Mouse (Mus musculus) spleen, postnatal 10 days (tissue): Measurements from ENCODE around the gene Tm9sf4.

ENCODE experiments used
- DNase-seq, 2 experiments: peaks; one replicate each; pipeline ENCODE4 v3.0.0; 2021 to 2022; ENCODE audit warnings: low spot score in 2 of 2

Gene Tm9sf4

DNA sequence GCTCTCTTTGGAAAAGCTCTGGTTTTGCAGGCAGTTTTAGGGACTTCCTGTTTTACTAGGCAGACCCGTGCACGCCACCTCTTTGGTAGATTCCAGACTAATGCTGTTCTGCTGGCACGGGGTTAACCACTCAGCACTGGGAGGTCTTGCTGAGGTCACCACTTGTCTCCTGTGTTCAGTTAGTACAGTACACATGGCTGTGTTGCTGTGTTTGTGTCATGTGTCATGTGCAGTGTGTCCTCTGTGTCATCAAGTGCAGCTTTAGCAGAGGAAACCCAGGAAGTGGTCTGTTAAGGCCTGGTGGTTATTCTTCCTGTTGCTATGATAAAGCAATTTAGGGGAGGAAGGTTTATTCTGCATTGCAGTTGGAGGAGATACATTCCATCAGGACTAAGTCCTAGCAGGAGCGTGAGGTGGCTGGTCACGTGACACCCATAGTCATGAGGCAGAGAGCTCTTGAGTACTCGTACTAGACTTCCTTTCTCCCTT lies 53.7 kb downstream of the Tm9sf4 start:
- peak in 1 of 2 experiments; percentile 34 for DNase-seq

DNA sequence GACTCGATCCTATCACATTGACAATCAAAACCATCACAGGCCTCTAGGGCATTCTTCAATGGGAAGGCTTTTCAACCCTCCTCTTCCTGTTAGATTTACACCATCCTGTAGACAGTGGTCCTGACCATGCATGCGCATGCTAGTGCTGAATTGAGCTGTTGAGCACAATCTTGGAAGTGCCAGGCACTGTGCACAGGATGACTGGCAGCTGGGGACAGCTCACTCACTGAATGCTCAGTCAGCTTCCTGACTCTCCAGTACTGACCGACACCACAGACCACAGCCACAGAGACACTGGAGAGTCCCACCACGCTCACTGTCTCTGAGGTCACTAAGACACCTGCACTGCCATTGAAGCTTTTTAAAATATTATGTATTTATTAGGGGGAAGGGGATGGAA lies 54.3 kb downstream of the Tm9sf4 start:
- DNase-seq = no peak

DNA sequence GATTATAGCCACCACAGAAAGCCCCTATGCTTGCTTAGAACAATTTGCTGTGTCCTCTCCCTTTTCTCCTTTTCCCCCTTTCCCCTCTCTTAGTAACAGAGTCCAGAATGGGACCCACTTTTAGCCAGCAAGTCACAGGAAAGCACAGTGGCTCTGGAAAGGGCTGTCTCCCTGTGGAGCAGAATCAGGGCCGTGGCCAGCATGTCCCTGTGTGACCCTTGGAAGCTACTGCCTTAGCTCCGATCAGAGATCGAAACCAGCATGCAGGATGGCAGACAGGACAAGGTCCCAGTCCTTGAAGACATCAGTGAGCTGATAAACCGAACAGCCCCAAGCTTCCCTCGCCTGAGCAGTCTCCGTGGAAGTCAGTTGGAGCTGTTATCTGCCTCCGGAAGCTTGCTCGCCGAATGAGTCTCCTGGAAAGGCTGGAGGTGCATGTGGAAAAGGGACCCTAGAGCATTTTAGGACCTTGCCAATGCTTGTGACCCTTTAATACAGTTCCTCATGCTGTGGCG lies 56.8 kb downstream of the Tm9sf4 start:
- DNase-seq = no peak

DNA sequence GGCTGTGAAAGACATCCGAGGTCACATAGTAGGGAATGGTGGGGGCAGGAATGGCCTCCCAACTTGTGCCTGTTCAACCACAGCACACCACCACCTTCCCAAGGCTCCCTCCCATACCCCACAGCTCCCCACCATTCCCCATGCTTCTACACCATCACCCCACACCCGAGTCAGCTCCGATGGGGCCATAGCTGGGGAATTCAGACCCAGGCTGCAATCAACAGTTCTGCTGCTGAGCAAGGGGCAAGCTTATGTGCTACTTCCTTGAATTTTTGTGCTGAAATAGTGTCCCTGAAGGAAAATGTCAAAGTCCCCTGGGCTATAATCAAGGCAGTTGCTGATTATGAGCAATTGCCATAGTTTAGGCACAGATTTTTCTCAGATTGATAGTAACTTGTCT lies 57.4 kb downstream of the Tm9sf4 start:
- no peak for DNase-seq

DNA sequence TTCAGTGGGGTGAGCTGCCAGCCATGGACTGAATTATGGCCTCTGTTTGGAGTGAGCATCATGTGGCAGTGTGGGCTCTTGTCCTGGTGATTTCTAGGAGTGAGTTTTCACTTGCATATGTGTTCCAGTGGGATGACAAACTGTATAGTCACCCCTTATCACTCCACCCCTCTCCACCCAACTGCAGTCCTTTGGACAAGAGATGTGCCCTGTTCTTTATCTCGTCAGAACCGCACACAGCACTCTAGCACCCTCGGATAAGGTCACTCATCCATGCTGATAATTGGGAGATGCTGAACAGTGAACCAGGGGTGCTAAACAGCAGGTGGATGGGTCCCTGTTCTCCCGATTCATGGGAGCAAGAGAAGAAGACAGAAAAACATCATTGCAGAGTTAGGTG lies 60.5 kb downstream of the Tm9sf4 start:
- no peak for DNase-seq

DNA sequence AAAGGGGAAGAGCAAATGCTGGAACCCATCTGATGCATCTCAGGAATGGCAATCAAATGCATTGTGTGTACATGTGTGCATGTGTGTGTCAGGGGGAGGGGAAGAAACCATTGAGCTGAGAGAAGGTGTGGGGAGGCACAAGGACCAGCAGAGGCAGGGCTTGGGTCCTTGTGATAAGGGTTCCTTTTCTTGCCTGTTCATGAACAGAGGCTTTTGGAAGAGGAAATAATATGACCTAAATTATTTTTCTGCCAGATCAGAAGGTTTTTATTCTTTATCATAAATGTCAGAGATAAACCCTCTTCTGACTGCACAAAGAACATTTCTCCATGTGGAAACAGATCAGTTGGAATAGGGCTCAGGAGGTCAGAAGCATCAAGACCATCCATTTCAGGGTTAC lies 61.0 kb downstream of the Tm9sf4 start:
- no peak for DNase-seq

DNA sequence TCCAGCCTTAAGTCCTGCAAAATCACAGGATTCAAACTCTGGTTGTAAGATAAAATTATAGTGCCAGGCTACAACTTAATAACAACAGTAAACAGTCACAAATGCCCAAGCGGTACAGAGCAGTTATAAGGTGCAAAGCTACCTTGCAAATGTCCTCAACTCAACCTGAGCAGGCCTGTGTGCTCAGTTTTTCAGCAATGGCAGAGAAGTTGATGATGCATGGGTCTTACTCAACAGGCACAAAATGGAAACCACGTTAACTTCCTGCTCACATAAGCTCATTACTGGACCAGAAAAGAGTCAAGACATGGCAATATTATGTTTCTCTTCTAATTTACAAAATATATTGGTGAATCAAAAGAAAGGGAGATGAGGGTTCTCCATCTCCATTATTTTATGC lies 61.5 kb downstream of the Tm9sf4 start:
- DNase-seq = no peak

DNA sequence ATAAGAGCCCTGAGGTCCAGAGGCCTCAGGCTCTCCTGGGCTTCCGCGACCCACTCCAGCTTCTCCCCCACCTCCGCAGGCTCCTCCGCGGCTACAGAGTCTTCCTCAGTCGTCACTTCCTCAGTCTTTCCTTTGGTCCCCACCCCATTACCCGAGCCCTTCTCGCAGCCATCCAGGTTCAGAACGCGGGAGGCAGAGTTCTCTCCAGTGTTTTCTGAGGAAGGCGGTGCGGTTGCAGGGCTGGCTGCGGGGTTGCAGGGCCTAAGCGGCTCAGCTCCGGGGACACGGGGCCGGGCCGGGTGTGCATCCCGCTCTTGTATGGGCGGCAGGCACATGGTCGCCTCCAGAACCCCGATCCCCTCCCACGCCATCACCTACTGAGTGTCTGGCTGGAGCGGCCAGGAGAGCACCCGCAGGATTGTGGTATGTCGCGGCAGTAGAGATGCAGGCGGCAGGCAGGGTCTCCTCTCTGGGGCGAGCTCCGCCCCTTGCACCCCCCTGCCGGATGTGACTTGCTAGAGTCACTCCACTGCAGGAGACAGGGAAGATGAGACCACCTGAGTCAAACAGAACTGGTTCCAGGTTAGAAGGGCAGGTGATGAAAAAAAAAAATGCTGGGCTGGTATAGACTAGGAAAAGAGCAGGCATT lies 64.0 kb downstream of the Tm9sf4 start, which contains the start of gene Tspyl3:
Tspyl3 (minus strand) TSS at position 496 of the 649 bp plus-strand sequence.
- DNase-seq = peak; percentile 56 to 59

DNA sequence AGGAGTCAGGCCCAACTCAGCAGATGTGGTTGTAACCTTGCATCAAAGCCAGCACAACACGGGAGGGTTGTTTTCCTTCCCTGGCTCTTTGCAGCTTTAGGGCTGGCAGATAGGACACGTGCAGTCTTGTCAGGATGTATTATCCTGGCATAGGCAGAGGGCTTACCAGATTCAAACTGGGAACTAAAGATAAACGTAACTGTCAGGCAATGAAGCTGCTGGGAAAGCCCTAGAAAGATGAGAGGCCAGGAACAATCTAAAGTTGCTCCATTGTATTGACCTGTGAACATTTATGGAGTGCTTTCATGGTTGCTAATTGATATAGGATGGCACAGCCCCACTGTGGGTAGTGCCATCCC lies 64.5 kb downstream of the Tm9sf4 start:
- no peak for DNase-seq

DNA sequence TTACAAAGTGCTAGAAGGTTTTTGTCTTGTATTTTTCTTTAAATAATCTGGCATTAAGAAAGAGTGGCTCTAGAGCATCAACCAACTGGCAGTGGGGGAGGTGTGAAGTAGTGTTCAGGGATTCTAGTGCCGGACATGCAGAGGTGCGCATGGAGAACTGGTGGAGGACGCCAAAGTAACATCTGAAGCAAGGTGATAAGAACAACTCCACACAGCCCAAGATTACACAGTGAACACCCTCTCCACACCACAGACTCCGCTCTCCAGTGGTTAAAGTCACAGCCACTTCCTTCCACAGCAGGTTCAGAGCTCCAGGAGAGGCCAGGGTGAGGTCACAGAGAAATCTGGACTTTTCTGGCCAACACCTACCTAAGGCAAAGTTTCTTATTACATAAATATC lies 66.9 kb downstream of the Tm9sf4 start:
- peak in 1 of 2 experiments; percentile 29 for DNase-seq

DNA sequence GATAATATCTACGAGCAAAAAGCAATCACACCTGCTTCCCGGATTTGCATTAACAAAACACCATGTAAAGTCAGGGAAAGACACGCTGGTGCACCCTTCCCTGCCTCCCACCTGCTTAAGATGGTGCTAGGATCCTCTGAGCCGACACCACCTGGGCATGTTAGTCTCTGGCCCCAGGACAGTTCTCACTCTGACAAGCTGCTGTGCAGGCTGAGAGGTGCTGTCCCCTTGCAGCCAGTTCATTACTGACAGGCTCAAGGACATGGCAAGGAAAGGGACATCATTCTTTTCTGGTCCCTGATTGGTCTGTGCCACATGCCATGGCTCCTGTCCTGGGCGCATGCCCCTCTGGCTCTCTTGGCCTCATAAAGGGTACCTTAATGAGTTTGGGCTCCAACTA lies 67.4 kb downstream of the Tm9sf4 start:
- DNase-seq = no peak

DNA sequence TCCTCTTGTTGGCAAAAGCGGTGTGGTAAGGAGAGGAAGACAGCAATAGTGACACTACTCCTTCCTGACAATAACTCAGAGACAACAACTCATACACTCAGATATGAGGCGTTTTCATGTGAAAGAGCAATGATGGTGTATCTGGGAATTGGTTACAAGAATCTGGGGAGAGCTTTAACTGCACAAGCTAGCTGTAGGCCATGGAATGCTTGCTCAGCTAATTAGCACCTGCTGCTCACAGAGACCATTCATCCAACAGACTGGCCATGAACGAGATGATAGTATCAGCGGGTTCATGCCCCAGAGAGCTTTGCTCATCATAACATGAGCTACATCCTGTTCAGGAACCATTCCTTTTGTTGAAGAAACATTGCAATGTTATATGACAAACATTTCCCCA lies 76.1 kb downstream of the Tm9sf4 start:
- DNase-seq = no peak

DNA sequence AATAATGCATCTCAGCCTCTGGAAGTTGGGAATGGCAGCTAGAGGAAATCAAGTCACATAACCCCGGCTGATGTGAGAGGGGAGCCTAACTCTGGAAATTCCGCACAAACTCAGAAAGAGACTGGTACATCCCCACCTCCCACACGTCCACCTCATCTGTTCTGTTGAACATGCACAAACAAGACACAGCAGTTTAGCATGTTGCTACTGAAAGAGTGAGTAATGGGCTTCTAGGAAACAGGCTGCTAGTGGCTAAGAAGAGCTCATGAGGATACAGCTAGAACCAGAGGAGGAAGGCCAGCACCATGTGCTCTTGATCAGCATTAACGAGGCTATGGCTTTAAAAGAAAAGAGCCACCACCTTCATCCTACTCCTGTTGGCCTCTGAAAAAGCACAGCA lies 76.8 kb downstream of the Tm9sf4 start:
- no peak for DNase-seq

DNA sequence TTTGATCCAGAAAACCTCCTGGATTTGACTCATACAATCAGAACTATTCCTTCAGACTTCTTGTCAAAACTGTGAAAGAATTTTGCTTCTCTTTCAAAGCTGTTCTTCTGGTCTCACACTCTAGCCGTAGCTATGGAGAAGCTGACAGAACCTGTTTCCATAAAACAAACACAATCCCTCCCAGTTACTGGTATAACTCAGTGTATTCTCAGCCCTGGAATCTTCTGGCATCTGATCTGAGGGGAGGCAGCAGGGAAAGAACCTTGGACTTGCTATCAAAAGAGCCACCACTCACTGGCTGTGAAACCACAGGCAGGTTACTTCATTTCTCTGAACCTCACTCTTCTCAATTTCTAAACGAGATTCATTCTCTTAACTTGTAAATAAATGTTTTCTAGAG lies 77.3 kb downstream of the Tm9sf4 start:
- no peak for DNase-seq

DNA sequence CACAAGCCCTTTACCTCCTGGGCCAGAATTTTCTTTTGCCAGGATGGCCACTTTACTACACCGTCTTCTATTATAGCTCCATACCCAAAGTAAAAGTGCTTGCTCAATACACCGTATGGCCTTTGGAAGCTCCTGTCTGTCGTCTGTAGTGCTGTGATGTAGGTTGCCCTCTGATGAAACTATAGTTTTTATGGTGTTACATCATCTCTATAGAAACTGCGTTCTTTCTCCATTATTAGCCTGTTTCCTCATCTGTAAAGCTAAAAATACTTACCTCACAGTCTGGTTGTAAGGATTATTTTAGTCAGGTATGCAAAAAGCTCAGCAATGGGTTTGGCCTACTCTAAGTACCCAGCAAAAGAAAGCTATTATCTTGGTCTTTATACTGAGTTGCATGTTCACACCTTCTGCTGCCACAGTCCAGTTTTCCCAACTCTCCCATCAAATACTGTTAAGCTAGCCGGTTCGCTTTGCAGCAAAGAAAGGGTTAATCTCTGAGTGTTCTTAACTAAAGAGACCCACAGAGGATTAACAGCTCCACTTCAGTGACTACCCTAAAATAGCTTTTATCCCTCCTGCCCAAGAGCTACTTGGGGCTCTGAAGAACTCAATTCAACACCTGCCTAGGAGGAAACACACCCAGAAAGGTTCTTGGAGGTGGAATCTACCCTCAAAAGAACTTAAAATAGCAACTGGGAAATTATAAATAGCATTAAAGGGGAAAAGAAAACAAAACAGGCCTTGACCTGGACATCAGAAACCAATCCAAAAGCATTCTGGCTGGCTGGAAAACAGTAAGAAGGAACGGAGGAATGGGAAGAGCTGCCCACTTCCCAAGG lies 78.1 kb downstream of the Tm9sf4 start:
- DNase-seq = no peak

DNA sequence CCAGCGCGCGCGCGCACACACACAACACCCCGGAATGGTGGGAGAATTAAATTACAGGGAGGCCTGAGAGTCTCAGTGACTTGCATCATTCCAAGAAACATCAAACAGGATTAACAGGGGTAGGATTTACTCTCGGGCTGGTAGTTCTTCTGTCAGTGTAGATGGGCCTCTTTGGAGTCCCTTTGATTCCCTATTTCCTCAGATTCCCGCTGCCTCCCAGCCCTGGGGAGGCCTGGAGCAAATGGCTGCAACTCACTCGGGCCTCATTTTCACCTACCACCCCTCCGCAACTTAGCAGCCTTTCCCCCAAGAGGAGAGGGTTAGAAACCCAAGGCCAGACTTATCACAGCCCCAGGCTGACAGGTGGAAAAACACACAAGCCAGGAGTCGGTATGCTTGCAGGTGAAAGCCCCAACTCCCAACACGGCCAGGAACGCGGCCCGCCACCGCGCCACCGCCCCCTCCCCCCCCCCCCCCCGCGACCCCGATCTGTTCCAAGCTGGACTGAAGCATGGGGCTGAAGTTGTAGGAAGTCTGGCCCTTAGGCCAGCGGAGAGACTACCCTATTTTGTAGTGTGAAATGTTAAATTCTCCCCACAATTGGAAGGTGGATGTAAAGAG lies 78.9 kb downstream of the Tm9sf4 start:
- DNase-seq = peak in 1 of 2 experiments; percentile 47

DNA sequence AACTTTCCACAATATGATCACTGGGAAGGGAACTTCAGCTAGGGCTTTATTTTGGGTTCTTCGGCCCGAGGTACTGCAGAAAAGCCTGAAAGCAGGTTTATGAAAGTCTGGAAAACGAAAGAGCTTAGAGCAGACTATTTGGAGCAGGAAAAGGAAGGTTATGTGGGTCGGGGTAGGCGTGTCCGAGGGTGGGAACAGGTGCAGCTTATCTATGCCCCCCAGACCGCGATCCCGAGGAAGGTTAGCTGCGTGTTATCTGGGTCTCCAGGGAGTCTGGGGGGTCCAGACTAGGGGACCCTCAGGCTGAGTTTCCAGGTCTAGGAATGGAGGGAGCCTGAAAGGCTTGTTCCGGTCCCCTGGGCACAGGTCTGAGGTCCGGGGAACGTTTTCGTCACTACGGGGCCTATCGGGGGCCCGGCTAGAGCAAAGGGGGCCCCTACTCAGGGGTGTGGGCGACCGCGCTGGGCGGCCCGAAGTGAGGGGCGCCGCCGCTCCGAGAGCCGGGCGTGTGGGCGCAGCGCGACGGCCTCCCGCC lies 79.7 kb downstream of the Tm9sf4 start:
- DNase-seq = peak; percentile 78

DNA sequence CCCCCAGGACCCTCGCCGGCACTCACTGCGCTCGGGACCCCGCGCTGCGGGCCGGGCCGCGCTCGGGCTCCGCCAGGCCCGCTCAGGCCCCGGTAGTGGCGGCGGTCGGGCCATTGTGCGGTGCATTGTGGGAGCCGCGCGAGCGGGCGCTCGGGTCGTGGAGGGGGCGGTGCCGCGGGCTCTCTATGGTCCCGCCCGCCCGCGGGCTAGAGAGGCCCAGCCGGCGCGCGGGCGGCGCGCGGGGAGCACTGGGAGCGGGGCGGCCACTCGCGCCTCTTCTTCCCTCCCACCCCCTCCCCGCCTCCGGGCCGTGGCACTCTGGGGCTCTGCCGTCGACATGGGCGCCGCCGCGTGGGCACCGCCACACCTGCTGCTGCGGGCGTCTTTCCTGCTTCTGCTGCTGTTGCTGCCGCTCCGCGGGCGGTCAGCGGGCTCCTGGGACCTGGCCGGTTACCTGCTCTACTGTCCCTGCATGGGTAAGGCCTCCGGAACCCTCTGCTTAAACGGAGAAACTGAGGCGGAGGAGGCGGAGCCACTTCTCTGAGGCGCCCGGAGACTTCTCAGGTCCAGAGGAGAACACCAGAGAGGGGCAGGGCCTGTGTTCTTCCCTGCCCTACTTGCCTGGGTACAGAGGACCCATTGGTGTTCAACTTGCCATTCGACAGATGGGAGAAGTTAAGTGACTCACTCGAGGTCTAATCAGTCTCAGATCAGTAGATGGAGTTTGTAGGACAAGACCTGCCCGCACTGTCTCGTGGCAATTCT lies 80.3 kb downstream of the Tm9sf4 start, which contains the start of the genes Plagl2 and Pofut1:
Plagl2 (minus strand) TSS at position 177 of the 765 bp plus-strand sequence.
Pofut1 (plus strand) TSS at position 284 of the 765 bp plus-strand sequence.
- DNase-seq = peak; percentile 90 to 95

DNA sequence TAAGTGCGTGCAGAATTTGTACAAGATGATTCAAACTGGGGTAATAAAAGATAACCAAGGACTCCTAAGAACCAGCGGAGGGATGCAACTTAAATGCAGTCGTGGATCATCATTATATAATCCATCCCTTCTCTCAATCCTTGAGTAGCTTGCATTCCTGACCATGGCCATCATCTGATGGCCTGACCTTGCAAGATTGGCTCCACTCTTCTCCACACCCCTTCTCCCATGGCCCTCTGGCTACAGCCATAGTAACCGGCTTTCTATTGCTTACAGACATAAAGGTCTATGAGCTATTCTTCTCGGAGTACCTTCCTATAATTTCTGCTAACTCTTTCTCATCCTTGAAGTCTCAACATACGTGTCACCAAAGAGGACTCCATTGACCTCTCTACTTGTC lies 81.1 kb downstream of the Tm9sf4 start:
- no peak for DNase-seq

DNA sequence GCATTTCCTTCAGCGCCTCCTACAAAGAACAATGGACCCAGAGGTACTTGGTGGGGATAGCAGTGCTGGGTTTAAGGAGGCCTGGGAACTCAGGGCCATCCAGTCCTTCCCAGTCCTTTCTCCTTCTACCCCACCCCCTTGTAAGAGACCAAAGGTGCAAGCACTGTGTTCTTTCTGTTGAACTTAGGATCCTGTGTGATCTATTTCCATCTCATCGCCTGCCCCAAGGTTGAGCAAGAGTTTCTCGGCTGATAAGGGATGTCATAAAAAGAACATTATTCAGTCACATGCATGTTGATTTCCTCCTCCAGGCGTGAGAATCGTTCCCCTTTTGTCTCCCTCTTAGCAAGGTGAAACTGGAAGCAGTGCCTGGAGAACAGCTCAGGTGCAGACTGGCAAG lies 88.6 kb downstream of the Tm9sf4 start:
- no peak for DNase-seq

DNA sequence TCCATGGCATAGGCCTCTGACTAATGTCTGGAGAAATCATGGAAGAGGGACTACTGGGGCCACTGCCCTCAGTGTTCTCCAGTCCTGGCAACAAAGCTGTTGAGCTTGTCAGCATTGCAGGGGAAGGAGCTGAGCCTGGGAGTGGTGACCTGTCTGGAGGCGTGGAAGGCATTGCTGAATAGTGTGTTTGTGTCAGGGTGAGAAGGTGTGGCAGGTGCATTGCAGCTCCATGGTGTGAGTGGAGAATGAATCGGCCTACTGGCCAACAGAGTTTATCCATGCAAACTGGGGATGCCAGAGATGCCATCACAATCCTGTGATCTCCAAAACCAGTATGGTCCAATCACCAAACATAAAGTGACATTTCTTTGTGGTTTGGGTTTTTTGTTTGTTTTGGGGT lies 95.5 kb downstream of the Tm9sf4 start:
- no peak for DNase-seq
